12 mouse cellular contexts compared by ENCODE assay signal in genomic region chr16:25104603-25105002, GRCm38 (mm10).
DNase-seq lines count a peak whose midpoint lies in the region; ATAC-seq and TF ChIP-seq lines count a peak whose summit lies in the region.
"Had no signal": no experiment of that assay in that cellular context is flagged by ENCODE, and none has a peak within 500 bp of the region (broad histone marks: within the 10 kb centered on the region; RNA-seq: fewer than 3 reads in every experiment).

No protein-coding gene starts in this region.

- no peak overlapping the region for H3K27ac ChIP-seq in lung, postnatal 0 days (ENCODE audit: low read length)
- peak overlapping the region; percentile 1; the same call in 1 of the 2 replicates for H3K27ac ChIP-seq in forebrain, embryonic 14.5 days (ENCODE audit: low read depth, low read length)
- no peak overlapping the region for H3K27ac ChIP-seq in hindbrain, postnatal 0 days
- H3K27ac ChIP-seq: kidney, postnatal 0 days; limb, embryonic 10.5 days had no signal

- TF ChIP-seq CTCF in lung, postnatal 0 days (IDR thresholded peaks at IDR 0.05): no peak
- TF ChIP-seq CTCF in hindbrain, postnatal 0 days (IDR thresholded peaks at IDR 0.05; ENCODE audit: low read depth): no peak

- TF ChIP-seq EP300 in lung, postnatal 0 days (IDR thresholded peaks at IDR 0.05): no peak

- DNase-seq in lung, postnatal 0 days (ENCODE audit: low spot score): peak; percentile 16
- DNase-seq in lung, postnatal 14 days: no peak
- peak; percentile 91 for DNase-seq in forebrain, embryonic 14.5 days (ENCODE audit: low spot score)
- DNase-seq in hindbrain, postnatal 0 days (ENCODE audit: low spot score): peak; percentile 23
- peak; percentile 84 for DNase-seq in retina, postnatal 1 day
- DNase-seq in adrenal gland, postnatal 4 days (ENCODE audit: low spot score in 2 of 2): no peak
- no peak for DNase-seq in MN1 (ENCODE audit: low spot score)
- DNase-seq: heart, postnatal 4 days; thymus, postnatal 36 days had no signal

- H3K4me3 ChIP-seq in lung, postnatal 0 days (ENCODE audit: low read depth, low read length): no peak overlapping the region
- no peak overlapping the region for H3K4me3 ChIP-seq in forebrain, embryonic 14.5 days (ENCODE audit: low read depth, low read length)
- no peak overlapping the region for H3K4me3 ChIP-seq in hindbrain, postnatal 0 days (ENCODE audit: low read length)
- H3K4me3 ChIP-seq: limb, embryonic 10.5 days; megakaryocyte, embryonic 14.5 days had no signal

- no peaks in the 10 kb centered on the region for H3K4me1 ChIP-seq in lung, postnatal 0 days (ENCODE audit: insufficient read depth, low read depth, low read length)
- H3K4me1 ChIP-seq in forebrain, embryonic 14.5 days (ENCODE audit: control insufficient read depth, insufficient read depth, low read length): peaks cover 4% of the 10 kb centered on the region; the same call in 1 of the 2 replicates
- H3K4me1 ChIP-seq in hindbrain, postnatal 0 days (ENCODE audit: insufficient read depth, low read length): no peaks in the 10 kb centered on the region
- H3K4me1 ChIP-seq: megakaryocyte, embryonic 14.5 days had no signal

- 48% methylated on average over 2 of the region's 2 CpGs for WGBS in lung, postnatal 0 days
- WGBS in forebrain, embryonic 14.5 days: 2% methylated on average over 2 of the region's 2 CpGs
- 11% methylated on average over 2 of the region's 2 CpGs for WGBS in hindbrain, postnatal 0 days

- no peaks in the 10 kb centered on the region for H3K36me3 ChIP-seq in lung, postnatal 0 days (ENCODE audit: insufficient read depth, low read length)
- H3K36me3 ChIP-seq in forebrain, embryonic 14.5 days (ENCODE audit: control insufficient read depth, insufficient read depth, low read length): no peaks in the 10 kb centered on the region
- H3K36me3 ChIP-seq in hindbrain, postnatal 0 days (ENCODE audit: insufficient read depth, low read length): no peaks in the 10 kb centered on the region
- H3K36me3 ChIP-seq: limb, embryonic 10.5 days had no signal

- ATAC-seq in lung, postnatal 0 days: peak; percentile 60; the same call in 1 of the 2 replicates
- ATAC-seq in forebrain, embryonic 14.5 days: peak; percentile 96
- ATAC-seq in hindbrain, postnatal 0 days: peak; percentile 75

- H3K27me3 ChIP-seq in lung, postnatal 0 days (replicated peaks; ENCODE audit: insufficient read depth, low read length): no peaks in the 10 kb centered on the region
- no peaks in the 10 kb centered on the region for H3K27me3 ChIP-seq in forebrain, embryonic 14.5 days (replicated peaks; ENCODE audit: control insufficient read depth, insufficient read depth, low read length)
- H3K27me3 ChIP-seq in hindbrain, postnatal 0 days (ENCODE audit: insufficient read depth, low read length): no peaks in the 10 kb centered on the region

- no peak overlapping the region for H3K9ac ChIP-seq in lung, postnatal 0 days (replicated peaks; ENCODE audit: low read depth)
- H3K9ac ChIP-seq in forebrain, embryonic 14.5 days (ENCODE audit: low read length): no peak overlapping the region
- H3K9ac ChIP-seq in hindbrain, postnatal 0 days (replicated peaks; ENCODE audit: low read length): no peak overlapping the region

- no peaks in the 10 kb centered on the region for H3K9me3 ChIP-seq in lung, postnatal 0 days (ENCODE audit: low read length)
- no peaks in the 10 kb centered on the region for H3K9me3 ChIP-seq in forebrain, embryonic 14.5 days (replicated peaks; ENCODE audit: control insufficient read depth, low read length)
- no peaks in the 10 kb centered on the region for H3K9me3 ChIP-seq in hindbrain, postnatal 0 days (ENCODE audit: low read length)
- H3K9me3 ChIP-seq: limb, embryonic 10.5 days; megakaryocyte, embryonic 14.5 days had no signal

- H3K4me2 ChIP-seq in lung, postnatal 0 days (replicated peaks; ENCODE audit: low read depth, low read length): no peak overlapping the region
- H3K4me2 ChIP-seq in forebrain, embryonic 14.5 days (ENCODE audit: low read length): no peak overlapping the region
- H3K4me2 ChIP-seq in hindbrain, postnatal 0 days (ENCODE audit: low read depth, low read length): no peak overlapping the region

Comparison
In these comparisons a context has a peak if more than half of its experiments do, and no peak if none do; other contexts are left out.
1. DNase-seq: peak in lung, postnatal 0 days (single experiment), forebrain, embryonic 14.5 days (single experiment), hindbrain, postnatal 0 days (single experiment) and retina, postnatal 1 day (single experiment); none in lung, postnatal 14 days (single experiment), adrenal gland, postnatal 4 days (0 of 2) and MN1 (single experiment).
2. Peak in every context shown above with its lines, with median percentiles within 50 percentile points of each other: ATAC-seq.